Mouse (Mus musculus): ENCODE data around the gene Porcn. TPM values are rescaled to one million over a fixed set of nuclear protein-coding genes. Genes with fewer than 3 reads are reported as not detected.

Gene Porcn
- 6.8 and 8.1 TPM in 2 replicates for polyA plus RNA-seq (2015; fragmentation: Nextera tagmentation; extraction: Ambion mirVana)

DNA sequence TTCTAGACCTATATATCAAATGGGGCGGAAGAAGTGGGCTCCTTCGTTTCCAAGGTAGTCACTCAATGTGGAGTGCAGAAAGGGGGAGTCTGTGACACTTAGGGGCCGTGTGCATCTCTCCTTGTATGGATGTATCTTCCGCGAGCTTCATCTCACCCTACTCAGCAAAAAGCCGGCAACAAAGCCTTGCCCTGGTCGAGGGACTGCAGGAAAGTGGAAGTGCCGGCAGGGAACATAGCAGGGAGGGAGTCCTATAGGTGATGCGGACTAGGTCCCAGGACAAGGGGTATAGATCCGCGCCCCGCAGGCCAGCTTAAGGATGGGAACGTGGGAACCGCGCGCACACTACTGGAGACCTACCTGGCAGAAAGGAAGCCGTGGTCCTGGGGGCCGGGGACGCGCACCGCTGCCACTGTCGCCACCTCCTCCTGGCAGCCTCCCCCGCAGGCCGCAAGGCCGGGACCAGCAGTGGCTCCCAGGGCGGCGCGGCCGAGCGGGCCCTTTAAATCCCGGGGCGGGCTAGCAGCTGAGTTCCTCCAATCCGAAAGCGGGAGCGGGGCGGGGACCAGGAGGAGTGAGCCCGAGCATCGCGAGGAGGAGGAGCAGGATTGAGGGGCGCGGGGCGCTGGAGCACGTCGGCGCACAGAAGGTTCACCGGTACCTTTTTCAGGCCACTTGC lies at the start of gene Porcn:
Porcn (minus strand) TSS at position 511 of the 679 bp plus-strand sequence.
- 11% methylated on average over 46 of the region's 46 CpGs for WGBS
- Histone ChIP-seq H3K27ac (no peak within 1 kb of the TSS), H3K27me3 (no peaks in the 10 kb centered on the region), H3K36me3 (no peaks in the 10 kb centered on the region), H3K4me3 (replicated peaks) (peak within 1 kb of the TSS; percentile 56), H3K4me1 (no peaks in the 10 kb centered on the region), H3K9me3 (replicated peaks) (no peaks in the 10 kb centered on the region), H3K4me2 (peak within 1 kb of the TSS; percentile 67), H3K9ac (peak within 1 kb of the TSS; percentile 53)
- ATAC-seq (replicated peaks; ENCODE audit: low FRiP score): peak; percentile 98

DNA sequence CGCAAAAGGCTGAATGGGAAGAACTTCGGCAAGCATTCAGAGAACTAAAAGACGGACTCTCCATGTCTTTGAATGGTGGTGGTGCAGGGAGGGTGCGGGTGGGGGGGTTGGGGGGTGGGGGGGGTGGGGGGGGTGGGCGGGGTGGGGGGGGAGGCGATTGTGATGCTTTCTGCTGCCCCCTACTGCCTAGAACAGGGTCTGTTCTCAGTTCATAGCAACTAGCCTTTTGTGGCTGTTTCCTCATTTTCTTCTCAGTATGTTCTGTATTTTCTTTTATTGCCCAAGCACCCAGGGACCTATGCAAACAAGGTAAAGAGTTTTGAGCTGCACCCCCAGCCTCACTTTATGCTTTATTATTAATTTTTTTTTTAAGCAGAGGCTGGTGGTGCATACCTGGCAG lies 49.5 kb upstream of the Porcn start:
- no peaks in the 10 kb centered on the region for H3K9me3 ChIP-seq (replicated peaks)
- no peak overlapping the region for H3K4me3 ChIP-seq (replicated peaks)
- 41% methylated on average over 5 of the region's 6 CpGs for WGBS
- H3K36me3 ChIP-seq: no peaks in the 10 kb centered on the region
- peaks cover 4% of the 10 kb centered on the region; the same call in 1 of the 2 replicates for H3K4me1 ChIP-seq
- no peak for ATAC-seq (replicated peaks; ENCODE audit: low FRiP score)
- no peak overlapping the region for H3K4me2 ChIP-seq
- H3K27ac ChIP-seq: no peak overlapping the region
- no peaks in the 10 kb centered on the region for H3K27me3 ChIP-seq
- H3K9ac ChIP-seq: no peak overlapping the region

DNA sequence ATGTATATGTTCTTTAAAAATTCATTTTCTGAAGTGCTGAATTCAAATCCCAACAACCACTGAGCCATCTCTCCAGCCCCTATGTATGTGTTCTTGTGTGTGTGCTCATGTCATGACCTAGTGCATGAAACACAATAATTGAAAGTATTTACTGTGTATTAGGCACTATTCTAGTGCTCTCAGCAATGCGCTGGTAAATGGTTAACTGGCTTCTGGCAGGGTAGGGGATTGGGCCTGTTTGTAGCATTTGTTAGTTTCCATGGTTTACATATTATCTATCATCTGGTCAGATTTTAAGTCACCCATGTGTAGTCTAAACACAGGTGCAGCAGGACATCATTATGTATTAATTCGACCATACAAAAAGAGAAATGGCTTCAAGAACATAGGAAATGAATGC lies 47.4 kb upstream of the Porcn start:
- peaks cover 4% of the 10 kb centered on the region; the same call in 1 of the 2 replicates for H3K4me1 ChIP-seq
- no peak for ATAC-seq (replicated peaks; ENCODE audit: low FRiP score)
- 81% methylated on average over 2 of the region's 2 CpGs for WGBS
- H3K9ac ChIP-seq: no peak overlapping the region
- no peaks in the 10 kb centered on the region for H3K36me3 ChIP-seq
- H3K4me3 ChIP-seq (replicated peaks): no peak overlapping the region
- no peaks in the 10 kb centered on the region for H3K27me3 ChIP-seq
- no peak overlapping the region for H3K4me2 ChIP-seq
- H3K27ac ChIP-seq: no peak overlapping the region
- no peaks in the 10 kb centered on the region for H3K9me3 ChIP-seq (replicated peaks)

DNA sequence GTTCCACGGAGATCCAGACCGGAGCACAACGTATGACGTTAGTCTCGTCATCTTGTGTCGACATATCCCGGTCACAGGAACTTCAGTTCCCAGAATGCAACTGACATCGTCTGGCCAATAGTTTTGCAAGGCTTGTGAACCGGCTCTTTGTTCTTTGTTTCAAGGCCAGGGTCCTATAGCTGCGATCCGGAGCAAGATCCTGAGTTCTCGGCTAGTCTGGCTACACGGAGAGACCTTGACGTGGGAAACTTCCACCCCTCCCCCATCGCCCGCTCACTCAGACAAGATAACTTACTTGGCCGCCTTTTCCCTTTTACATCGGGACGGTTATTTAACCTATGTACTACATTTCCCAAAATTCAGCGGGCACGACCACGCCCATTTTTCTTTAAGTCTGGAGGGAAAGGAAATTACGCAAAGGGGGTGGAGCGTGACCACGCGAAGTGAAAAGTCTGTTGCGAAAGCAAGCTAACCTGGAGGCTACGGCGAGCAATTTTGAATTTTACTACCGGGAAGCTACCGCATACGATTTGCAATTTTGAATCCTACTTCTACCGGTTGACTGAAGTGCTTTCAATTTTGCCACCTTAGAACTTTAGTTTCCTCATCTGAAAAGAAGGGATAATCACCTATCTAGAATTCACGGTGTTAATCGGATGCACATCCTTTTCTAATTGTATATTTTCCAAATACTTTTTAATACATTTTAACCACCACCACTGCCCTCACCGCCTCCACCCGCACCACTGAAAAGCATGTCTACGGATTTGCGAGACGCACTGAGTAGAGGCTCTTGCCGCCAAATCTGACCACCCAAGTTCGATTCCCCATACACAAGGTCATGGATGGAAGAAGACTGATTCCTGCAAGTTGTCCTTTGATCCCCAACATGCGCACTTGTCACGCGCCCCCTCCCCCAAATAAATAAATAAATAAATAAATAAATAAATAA lies 46.3 kb upstream of the Porcn start, which contains the start of gene Ftsj1:
Ftsj1 (minus strand) TSS at position 73 of the 952 bp plus-strand sequence.
- 17% methylated on average over 45 of the region's 45 CpGs for WGBS
- H3K4me2 ChIP-seq: peak within 1 kb of the TSS; percentile 55

DNA sequence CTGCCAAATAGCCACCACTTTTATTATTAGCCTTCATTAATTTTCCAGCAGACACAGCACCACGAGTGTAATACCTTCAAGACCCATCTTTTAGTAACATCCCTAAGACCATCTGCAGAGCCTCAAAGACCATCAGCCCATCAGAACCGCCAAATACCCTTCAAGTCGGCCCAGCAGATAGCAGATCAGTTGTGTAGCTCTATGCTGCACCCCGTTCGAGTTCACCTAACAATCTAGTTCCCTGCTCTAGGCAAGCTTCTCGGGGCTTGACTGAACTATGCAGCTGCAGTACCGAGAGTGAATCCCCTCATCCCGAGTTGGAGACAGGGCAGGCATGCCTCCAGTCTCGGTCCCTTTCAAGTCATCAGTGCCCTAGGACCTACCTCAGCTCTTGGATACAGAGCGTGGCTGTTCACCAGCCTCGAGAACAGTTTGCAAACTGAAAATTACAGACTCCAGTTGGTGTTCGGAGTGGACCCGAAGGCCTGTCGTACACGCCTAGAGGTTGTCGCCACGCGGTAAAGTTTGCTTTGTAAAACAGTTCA lies 45.5 kb upstream of the Porcn start:
- WGBS: 19% methylated on average over 18 of the region's 18 CpGs
- no peaks in the 10 kb centered on the region for H3K9me3 ChIP-seq (replicated peaks)

More for the DNA sequence above, 46.3 kb upstream of the Porcn start, which contains the start of gene Ftsj1:
- peak within 1 kb of the TSS; percentile 61 for H3K4me3 ChIP-seq (replicated peaks)
- H3K36me3 ChIP-seq: no peaks in the 10 kb centered on the region
- H3K9me3 ChIP-seq (replicated peaks): no peaks in the 10 kb centered on the region
- H3K9ac ChIP-seq: peak within 1 kb of the TSS; percentile 51
- no peaks in the 10 kb centered on the region for H3K27me3 ChIP-seq
- H3K27ac ChIP-seq: peak within 1 kb of the TSS; percentile 76
- ATAC-seq (replicated peaks; ENCODE audit: low FRiP score): peak; percentile 92
- peaks cover 4% of the 10 kb centered on the region; the same call in 1 of the 2 replicates for H3K4me1 ChIP-seq

DNA sequence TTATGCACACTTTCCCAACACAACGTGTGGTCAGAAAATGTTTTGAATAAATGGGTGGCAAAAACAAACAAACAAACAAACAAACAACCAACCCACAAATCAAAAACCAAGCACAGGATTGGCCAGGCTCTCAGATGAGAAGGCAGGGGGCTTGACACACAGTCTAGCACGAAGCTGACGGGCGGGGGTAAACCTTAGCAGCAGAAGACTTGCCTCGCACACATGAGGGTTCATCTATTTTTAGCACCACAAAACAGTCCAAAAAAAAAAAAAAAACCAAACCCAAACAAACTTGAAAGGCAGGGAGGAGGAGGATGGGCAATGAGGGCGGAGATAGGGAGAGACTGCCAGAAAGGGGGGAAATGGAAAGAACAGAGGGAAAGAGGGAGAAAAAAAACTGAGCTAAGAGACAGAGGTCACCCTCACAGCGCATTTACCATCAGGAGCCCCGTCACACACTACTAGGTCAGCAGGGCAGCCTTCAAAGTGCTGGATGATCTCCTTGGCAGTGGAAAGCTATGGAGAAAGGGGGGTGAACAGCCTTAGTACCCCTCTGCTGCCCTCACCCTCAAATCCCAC lies 42.3 kb upstream of the Porcn start:
- 78% methylated on average over 8 of the region's 8 CpGs for WGBS
- H3K9me3 ChIP-seq (replicated peaks): no peaks in the 10 kb centered on the region
- peaks cover 4% of the 10 kb centered on the region; the same call in 1 of the 2 replicates for H3K4me1 ChIP-seq
- H3K27me3 ChIP-seq: no peaks in the 10 kb centered on the region
- no peak for ATAC-seq (replicated peaks; ENCODE audit: low FRiP score)
- H3K9ac ChIP-seq: no peak overlapping the region
- no peak overlapping the region for H3K4me3 ChIP-seq (replicated peaks)
- no peak overlapping the region for H3K4me2 ChIP-seq
- 0 out of 2 replicates have a peak, but pooled peaks cover 6% of the 10 kb centered on the region for H3K36me3 ChIP-seq
- no peak overlapping the region for H3K27ac ChIP-seq

More for the DNA sequence above, 45.5 kb upstream of the Porcn start:
- H3K36me3 ChIP-seq: 0 out of 2 replicates have a peak, but pooled peaks cover under 1% of the 10 kb centered on the region
- no peak overlapping the region for H3K27ac ChIP-seq
- no peaks in the 10 kb centered on the region for H3K27me3 ChIP-seq
- peak overlapping the region; percentile 51 for H3K9ac ChIP-seq
- H3K4me2 ChIP-seq: peak overlapping the region; percentile 55
- ATAC-seq (replicated peaks; ENCODE audit: low FRiP score): peak; percentile 59
- H3K4me1 ChIP-seq: peaks cover 4% of the 10 kb centered on the region; the same call in 1 of the 2 replicates
- peak overlapping the region; percentile 61 for H3K4me3 ChIP-seq (replicated peaks)

DNA sequence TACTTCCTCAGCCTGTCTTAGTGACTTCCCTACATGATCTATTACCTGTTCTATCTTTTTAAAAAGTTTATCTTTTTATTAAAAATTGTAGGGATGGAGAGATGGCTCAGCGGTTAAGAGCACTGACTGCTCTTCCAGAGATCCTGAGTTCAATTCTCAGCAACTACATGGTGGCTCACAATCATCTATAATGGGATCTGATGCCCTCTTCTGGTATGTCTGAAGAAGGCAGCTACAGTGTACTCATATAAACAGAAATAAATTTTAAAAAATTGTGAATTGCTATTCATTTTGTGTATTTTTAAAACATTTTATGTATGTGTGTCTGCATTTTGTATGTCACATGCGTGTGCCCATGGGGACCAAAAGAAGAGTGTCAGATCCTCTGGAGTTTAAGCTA lies 41.4 kb upstream of the Porcn start:
- Histone ChIP-seq H3K27ac (no peak overlapping the region), H3K36me3 (peaks cover 12% of the 10 kb centered on the region; the same call in 1 of the 2 replicates), H3K4me1 (peaks cover 4% of the 10 kb centered on the region; the same call in 1 of the 2 replicates), H3K9me3 (replicated peaks) (no peaks in the 10 kb centered on the region), H3K4me2 (no peak overlapping the region), H3K4me3 (replicated peaks) (no peak overlapping the region), H3K9ac (no peak overlapping the region), H3K27me3 (no peaks in the 10 kb centered on the region)
- 79% methylated on average over 2 of the region's 2 CpGs for WGBS
- ATAC-seq (replicated peaks; ENCODE audit: low FRiP score): no peak

DNA sequence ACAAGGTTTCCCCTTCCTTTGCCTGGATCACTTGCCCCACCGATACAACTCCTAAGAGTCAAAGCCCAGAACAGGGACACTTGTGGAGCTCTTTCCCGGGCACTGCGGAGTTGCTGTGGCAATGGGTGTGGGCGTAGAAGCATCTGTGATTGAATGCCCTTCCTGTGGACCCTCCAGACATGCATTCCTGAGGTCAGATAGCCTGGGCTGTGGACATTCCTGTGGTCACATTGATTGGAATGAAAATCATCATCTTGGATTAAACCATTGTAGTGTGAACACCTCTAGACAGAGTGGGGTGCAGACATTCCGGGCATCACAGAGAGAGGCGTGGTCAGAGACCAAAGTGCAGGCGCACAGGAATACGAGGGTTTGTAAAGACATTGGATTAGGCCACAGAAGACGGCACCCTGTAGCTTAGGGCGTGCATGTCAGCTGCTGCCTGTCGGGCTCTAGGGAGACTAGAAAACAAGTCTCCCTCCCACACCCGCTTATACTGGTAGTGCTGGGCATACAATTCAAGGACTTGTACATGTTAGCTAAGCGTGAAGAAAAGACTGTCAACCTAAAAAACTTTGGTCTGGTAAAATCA lies 32.6 kb upstream of the Porcn start:
- 87% methylated on average over 13 of the region's 13 CpGs for WGBS
- Histone ChIP-seq H3K27me3 (no peaks in the 10 kb centered on the region), H3K4me2 (no peak overlapping the region), H3K36me3 (peaks cover 13% of the 10 kb centered on the region), H3K9ac (no peak overlapping the region), H3K9me3 (replicated peaks) (no peaks in the 10 kb centered on the region), H3K27ac (no peak overlapping the region), H3K4me3 (replicated peaks) (no peak overlapping the region), H3K4me1 (no peaks in the 10 kb centered on the region)
- ATAC-seq (replicated peaks; ENCODE audit: low FRiP score): no peak

DNA sequence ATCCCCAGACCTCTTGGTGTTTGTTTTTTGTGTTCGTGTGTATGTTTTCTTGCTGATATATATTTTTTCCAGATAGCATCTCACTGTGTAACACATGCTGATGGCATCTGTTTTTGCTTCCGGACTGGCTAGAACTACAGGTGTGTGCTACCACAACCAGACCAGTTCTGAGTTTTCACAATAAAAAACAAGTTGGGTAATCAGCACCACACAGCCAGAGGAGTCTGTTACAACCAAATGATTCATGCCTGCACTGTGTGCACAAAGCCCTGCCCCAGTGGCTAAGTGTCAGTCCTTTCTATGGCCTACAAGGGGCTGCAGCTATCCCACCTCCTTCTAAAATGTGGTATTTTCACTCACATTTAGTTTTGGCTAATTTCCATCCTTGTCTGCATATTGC lies 30.4 kb upstream of the Porcn start:
- H3K27ac ChIP-seq: no peak overlapping the region
- WGBS: 77% methylated on average over 2 of the region's 2 CpGs
- no peak overlapping the region for H3K9ac ChIP-seq
- H3K36me3 ChIP-seq: peaks cover 7% of the 10 kb centered on the region
- H3K27me3 ChIP-seq: no peaks in the 10 kb centered on the region
- no peak for ATAC-seq (replicated peaks; ENCODE audit: low FRiP score)
- no peak overlapping the region for H3K4me3 ChIP-seq (replicated peaks)
- H3K4me2 ChIP-seq: no peak overlapping the region
- H3K9me3 ChIP-seq (replicated peaks): no peaks in the 10 kb centered on the region
- no peaks in the 10 kb centered on the region for H3K4me1 ChIP-seq

DNA sequence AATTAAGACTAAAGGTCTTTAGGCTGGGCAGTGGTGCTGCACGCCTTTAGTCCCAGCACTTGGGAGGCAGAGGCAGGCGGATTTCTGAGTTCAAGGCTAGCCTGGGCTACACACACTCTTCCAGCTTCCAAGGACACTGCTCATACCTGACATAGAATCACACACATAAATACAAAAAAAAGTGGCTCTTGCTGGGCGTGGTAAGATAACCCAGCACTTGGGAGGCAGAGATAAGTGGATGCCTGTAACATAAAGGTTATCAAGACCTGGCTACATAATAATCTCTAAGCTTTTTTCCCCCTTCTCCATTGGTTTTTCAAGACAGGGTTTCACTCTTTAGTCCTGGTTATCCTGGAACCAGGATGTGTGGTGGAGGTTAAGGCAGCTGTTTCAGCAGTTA lies 27.3 kb upstream of the Porcn start:
- Histone ChIP-seq H3K4me2 (no peak overlapping the region), H3K36me3 (no peaks in the 10 kb centered on the region), H3K9ac (no peak overlapping the region), H3K27ac (no peak overlapping the region), H3K9me3 (replicated peaks) (no peaks in the 10 kb centered on the region), H3K27me3 (no peaks in the 10 kb centered on the region), H3K4me3 (replicated peaks) (no peak overlapping the region), H3K4me1 (no peaks in the 10 kb centered on the region)
- WGBS: 80% methylated on average over 3 of the region's 3 CpGs
- ATAC-seq (replicated peaks; ENCODE audit: low FRiP score): no peak

DNA sequence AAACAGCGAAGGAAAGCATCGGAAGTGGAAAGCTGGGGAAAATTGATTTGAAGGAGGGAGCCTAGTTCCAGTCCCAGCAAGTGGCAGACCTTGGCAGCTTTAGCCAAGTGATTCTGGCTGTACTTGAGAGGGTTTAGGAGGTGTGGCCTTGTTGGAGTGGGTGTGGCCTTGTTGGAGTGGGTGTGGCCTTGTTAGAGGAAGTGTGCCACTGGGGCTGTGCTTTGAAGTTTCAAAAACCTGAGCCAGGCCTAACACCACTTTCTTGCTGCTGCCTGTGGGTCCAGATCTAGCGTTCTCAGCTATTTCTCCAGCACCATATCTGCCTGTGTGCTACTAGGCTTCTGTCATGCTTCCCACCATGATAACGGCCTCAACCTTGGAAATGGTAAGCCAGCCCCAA lies 23.9 kb upstream of the Porcn start:
- Histone ChIP-seq H3K27ac (no peak overlapping the region), H3K27me3 (no peaks in the 10 kb centered on the region), H3K36me3 (no peaks in the 10 kb centered on the region), H3K9ac (no peak overlapping the region), H3K4me2 (no peak overlapping the region), H3K4me3 (replicated peaks) (no peak overlapping the region), H3K9me3 (replicated peaks) (no peaks in the 10 kb centered on the region), H3K4me1 (no peaks in the 10 kb centered on the region)
- no peak for ATAC-seq (replicated peaks; ENCODE audit: low FRiP score)
- WGBS: 82% methylated on average over 4 of the region's 4 CpGs

Data from kidney, embryonic 15.5 days (tissue).